Mouse (Mus musculus) cerebellum, adult 11-12 months (tissue): ENCODE results near the gene Pou2f2.

Experiments
- DNase-seq: peaks from one replicate; pipeline ENCODE4 v3.0.0; 2022

Pou2f2 gene

GRCm38 (mm10) chr7:25179606-25180161, at the start of gene Pou2f2:
TSS of gene Pou2f2 (minus strand) at chr7:25179726.
- peak; percentile 88 for DNase-seq

- DNase-seq: no peak
Observed at GRCm38 (mm10) chr7:25227523-25228300, 48.2 kb upstream of the Pou2f2 start.

GRCm38 (mm10) chr7:25222275-25222967, 42.9 kb upstream of the Pou2f2 start:
- peak; percentile 49 for DNase-seq

DNA sequence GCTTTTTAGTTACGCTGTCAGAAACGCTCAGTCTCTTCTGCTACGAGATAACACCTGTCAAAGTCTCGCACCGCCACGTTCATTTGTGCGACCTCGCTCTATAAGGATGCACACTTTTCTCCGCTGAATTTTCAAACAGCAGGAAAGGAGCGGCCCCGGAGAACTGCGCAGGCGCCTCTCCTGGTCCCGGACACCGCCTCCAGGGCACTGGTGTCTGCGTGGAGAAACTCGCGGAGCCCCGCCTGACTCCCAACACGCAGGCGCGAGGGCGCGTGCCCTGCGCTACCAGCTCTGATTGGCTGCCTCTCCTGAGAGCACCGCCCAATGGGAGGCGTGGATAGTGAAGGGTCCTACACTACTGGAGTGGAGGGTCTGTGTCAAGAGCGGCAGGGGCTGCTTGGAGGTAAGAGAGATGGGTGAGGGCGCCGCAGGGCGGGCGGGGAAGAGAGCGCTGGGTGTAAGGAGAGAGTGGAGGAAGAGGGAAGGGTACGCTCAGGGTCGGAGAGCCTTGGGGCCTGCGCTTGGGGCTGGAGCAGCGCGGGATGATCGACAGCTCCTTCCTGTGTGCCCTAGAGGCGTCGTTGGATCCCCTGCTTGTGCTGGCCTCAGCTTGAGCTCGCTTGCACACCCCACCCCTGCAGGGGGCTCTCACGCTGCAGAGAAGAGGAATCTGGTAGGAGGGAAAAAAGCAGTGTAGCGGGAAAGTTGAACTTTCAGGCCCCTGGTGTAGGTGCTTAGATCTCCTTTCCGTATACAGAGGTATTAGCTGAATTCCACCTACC, 41.8 kb upstream of the Pou2f2 start, which contains the start of gene Zfp526:
Zfp526 (plus strand) TSS at position 324 of the 782 bp plus-strand sequence.
- DNase-seq: peak; percentile 98

DNA sequence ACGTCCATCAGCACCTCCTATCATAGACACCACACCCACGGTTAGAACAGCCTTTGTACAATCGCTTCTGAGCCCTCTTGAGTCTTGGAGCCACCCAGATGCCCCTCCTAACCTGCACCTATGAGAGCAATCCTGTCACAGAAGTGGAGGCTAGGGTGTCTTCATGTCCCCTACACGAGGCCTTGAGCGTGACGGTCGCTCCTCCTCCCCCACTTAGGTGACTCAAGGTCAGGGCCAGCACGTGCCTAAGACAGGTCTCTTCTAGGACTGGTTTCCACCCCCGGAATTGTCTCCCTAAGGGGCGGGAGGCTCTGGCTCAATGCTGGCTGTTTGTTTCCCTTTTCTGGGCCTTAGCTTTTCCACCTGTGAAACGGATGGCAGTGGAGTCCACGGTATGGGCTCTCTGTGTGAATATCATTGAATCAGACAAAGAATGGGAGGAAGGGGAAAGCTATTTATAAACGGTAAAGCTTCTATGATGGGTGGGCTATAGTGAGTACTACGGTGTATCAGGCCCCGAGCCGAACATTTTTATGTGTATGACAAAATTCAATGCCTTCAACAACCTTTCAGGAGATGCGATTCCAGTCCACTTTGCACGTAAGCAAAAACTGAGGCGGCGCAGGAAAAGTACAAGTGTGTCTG, 41.1 kb upstream of the Pou2f2 start, which contains the start of gene Dedd2:
Dedd2 (minus strand) TSS at position 159 of the 645 bp plus-strand sequence.
- peak; percentile 70 for DNase-seq

DNA sequence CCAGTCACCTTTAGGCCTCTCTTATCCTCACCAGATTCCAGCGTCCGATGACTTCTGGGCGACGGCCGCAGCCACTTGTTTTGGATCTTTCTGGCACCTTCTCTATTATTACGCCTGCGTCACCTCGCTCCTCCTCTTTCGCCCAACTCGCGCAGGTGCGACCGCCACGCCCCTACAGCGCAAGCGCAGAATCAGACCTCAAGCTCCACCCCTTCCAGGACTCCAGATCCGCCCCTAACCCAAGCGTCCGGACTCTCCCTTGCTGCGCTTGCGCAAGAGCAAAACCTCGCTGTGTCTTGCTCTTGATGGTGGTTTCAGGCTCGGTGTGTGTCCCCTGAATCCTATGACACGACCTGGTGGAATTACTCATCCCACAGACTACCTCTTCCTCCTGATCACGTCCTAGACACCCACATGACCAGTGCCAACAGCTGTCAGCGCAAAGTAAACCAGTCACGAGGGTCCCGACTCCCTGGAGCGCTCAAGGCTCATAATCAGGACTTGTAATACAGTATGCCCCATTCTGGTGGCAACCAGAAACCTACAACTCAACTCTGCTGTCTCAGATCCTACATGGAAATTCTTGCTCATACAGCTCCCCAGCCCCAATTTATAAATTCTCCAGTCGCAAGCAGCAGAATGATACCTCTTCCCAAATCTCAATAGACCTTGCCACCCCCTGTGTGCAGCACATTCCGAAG, 40.4 kb upstream of the Pou2f2 start:
- peak; percentile 97 for DNase-seq

GRCm38 (mm10) chr7:25219416-25219750, 39.9 kb upstream of the Pou2f2 start:
- no peak for DNase-seq

DNA sequence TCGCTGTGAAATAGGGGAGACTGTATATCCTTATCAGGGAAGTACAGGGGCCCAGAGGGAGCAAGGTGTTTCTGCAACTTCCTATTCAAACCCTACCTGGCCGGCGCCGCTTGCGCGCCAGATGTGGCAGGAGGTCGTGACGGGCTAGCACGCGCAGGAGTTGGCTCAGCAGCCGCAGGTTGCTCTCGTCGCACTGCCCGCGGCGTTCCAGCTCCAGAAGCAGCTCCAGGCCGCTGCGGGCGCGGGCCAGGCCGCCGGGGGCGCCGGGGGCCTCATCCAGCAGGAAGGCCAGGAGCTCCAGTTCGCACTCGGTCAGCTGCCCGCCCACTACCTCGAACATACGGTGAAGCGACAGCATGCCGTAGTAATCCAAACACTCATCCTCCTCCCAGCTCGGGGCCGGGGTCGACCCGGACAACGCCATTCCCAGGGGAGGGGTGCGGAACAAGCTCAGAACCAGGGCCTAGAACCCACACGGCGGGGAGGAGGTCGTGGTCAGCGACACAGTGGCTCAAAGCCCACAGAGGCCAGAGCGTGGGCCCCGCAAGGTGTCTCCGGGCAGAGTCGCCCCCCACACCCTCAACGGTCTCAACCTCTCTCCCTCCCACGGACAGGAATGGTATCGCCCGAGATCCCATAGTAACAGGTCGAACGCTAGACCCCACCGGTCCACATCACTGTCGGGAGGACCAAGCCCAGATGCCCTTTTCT, 39.3 kb upstream of the Pou2f2 start:
- peak; percentile 78 for DNase-seq

DNA sequence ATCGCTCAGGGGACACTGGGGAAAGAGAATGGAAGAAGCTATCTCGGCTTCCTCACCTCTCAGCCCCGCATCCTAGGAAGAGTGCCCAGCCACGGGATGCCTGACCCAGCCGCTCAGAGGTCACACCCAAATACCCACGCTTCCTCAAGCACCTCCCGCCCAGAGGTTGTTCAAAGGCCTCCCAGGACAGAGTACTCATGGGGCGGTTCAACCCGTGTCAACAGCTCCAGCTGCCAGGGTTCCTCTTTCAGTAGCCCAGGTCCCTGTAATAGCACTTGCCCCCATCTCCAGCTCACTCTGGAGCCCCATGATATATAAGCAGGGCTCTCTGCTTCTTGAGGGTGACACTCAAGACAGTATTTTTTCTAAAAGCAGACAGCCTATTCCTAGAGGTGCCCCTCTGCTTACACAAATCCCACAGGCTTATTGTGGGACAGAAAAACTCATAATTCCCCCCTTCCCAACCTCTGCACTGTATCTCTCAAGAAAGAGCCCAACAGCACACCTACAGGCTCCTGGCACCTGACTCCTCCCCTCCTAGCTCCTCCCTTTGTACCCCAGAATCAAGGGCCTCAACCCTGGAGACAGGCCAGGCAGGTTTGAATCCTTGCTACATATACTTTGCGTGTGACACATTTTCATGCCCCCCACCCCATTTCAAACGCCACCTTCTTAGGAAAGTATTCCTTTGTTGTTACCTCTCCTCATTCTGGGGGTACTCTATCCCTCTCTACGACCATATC, 38.3 kb upstream of the Pou2f2 start:
- DNase-seq: peak; percentile 59

GRCm38 (mm10) chr7:25214172-25214571, 34.6 kb upstream of the Pou2f2 start:
- DNase-seq: no peak

DNA sequence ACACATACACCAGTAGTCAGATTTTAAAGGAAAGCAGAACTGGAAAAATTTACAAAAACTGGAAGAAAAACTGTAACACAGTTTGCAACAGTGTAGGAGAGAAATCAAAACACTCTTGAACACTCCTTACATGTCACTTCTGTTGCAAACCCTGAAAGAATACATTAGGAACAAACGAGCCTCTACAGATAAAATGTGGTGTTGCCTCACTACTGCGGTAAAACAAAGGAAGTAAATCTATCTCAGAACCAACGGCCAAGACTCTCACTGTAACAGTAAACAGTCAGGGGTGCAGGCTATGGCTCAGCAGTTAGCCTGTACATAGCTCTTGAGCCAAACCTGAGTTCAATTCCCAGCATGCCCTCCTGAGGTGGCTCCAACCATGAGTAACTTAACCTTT, 33.6 kb upstream of the Pou2f2 start:
- DNase-seq: no peak

DNA sequence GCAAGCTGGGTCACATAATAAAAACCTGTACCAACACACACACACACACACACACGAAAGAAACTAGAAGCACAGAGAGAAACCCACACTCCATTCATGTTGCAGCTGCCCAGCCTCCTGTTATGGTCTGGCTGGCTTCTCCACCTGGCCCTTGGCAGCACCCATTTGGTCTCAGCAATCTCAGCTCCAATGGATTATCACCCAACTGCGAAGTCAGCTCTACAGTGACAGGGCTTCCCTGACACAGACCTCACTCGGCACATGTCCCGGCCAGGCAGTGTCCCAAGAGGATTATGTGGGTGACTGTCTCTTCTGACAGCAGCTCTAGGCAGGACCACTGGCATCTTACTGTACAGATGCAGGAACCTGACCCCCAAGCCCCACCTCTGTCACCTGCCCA, 31.0 kb upstream of the Pou2f2 start:
- DNase-seq: no peak

DNA sequence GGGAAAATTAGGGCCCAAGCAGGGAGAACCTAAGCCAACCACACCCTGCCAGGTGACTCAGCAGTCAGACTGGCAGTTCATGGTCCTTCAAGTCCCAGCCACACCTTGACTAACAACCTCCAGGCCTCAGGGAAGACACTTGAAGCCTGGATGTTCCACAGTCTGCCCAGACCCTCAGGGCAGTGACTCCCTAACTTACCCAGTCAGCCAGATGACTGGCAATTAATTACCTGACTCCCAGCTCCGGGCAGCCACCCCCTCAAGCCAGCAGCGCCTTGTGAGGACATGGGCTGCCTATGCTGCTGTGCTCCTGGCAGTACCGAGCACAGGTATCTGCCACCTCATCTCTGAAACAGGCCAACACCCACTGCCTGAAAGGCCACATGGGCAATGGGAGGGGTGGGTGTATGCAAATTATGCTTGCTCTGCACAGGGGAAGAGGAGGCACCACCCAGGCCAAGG, 29.7 kb upstream of the Pou2f2 start:
- no peak for DNase-seq

GRCm38 (mm10) chr7:25206094-25206830, 26.7 kb upstream of the Pou2f2 start:
- peak; percentile 61 for DNase-seq

- DNase-seq: peak; percentile 26
Observed at GRCm38 (mm10) chr7:25205355-25206093, 26.0 kb upstream of the Pou2f2 start.

- DNase-seq: no peak
Observed at GRCm38 (mm10) chr7:25203624-25204023, 24.1 kb upstream of the Pou2f2 start.

DNA sequence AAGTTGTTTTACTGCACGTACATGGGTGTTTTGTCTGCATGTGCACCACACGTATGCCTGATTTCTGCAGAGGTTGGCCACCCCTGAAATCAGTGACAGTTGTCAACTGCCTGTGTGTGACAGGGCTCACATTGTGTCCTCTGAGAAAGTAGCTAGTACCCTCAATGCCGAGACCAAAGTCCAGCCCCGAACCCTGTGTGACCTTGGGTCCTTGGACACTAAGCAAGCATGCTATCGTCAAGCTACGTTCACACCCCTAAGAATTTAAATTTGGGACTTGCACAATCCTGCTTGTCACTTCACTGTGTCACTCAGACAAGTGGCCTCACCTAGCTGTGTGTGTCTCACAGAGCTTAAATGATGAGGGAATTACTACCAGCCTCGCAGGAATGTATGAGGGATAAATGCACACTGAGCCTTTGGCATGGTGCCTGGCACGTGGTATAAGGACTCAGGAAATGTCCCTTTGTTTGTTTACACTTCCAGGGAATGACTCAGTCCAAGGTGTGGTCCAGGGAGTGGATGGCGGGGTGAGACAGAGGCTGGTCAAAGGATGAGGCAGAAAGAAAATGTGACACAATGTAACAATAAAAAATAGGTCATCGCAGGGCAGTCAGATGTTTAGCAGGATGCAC, 18.0 kb upstream of the Pou2f2 start:
- DNase-seq: no peak

GRCm38 (mm10) chr7:25196107-25196506, 16.6 kb upstream of the Pou2f2 start:
- no peak for DNase-seq
